In the genomic region with DNA sequence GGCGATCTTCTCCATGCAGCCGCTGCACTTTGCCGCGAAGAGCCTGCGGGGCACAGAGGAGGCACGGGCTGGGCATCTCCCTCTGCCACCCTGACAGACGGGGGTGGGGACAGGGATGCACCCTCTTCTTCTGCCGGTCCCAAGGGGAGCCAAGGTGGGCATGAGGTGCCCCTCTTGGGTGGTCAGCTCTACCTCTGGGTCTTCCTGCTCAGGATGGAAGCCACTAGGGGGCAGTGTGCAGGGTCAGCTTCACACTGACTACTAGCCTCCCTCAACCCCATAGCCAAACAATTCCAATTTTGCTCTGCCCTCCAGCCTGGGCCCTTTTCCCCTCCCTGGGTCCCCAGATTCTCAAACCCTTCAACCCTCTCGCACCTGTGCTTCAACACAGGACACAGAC, we compare ENCODE assay signal across 8 mouse cellular contexts.
DNase-seq lines count a peak whose midpoint lies in the region; ATAC-seq lines count a peak whose summit lies in the region.

No protein-coding gene starts in this region.

- 29% methylated on average over 9 of the region's 9 CpGs for WGBS in hindbrain, embryonic 14.5 days

- no peak for ATAC-seq in hindbrain, embryonic 14.5 days (ENCODE audit: low FRiP score)

- H3K27ac ChIP-seq in hindbrain, embryonic 14.5 days: peak overlapping the region; percentile 88

- peak; percentile 17 for DNase-seq in gastrocnemius, adult 18-20 months (ENCODE audit: low spot score)
- DNase-seq in gastrocnemius, postnatal 4 days (ENCODE audit: low spot score in 2 of 2): no peak
- DNase-seq in urinary bladder, postnatal 25 days (ENCODE audit: low spot score): peak; percentile 53
- no peak for DNase-seq in urinary bladder, adult 2 months (ENCODE audit: low spot score)
- no peak for DNase-seq in hindbrain, embryonic 14.5 days (ENCODE audit: low spot score)
- DNase-seq in mesoderm, embryonic 11.5 days (ENCODE audit: low read depth, low spot score): peak; percentile 71
- no peak for DNase-seq in ovary, postnatal 10 days (ENCODE audit: low spot score)
- DNase-seq in spleen, adult 12 weeks (ENCODE audit: low spot score): no peak

- H3K27me3 ChIP-seq in hindbrain, embryonic 14.5 days (ENCODE audit: control insufficient read depth, insufficient read depth, low read length): peaks cover 27% of the 10 kb centered on the region

- peak overlapping the region; percentile 10; the same call in 1 of the 2 replicates for H3K4me2 ChIP-seq in hindbrain, embryonic 14.5 days (replicated peaks)

- no peak overlapping the region for H3K4me3 ChIP-seq in hindbrain, embryonic 14.5 days (replicated peaks; ENCODE audit: low read length)

- H3K9ac ChIP-seq in hindbrain, embryonic 14.5 days: no peak overlapping the region

- no peaks in the 10 kb centered on the region for H3K36me3 ChIP-seq in hindbrain, embryonic 14.5 days (replicated peaks; ENCODE audit: control insufficient read depth, insufficient read depth)

- H3K4me1 ChIP-seq in hindbrain, embryonic 14.5 days (replicated peaks; ENCODE audit: control insufficient read depth, insufficient read depth, low read length): peaks cover 23% of the 10 kb centered on the region; the same call in 1 of the 2 replicates

- no peaks in the 10 kb centered on the region for H3K9me3 ChIP-seq in hindbrain, embryonic 14.5 days (ENCODE audit: control insufficient read depth, low read length)

Comparison
In these comparisons a context has a peak if more than half of its experiments do, and no peak if none do; other contexts are left out.
1. DNase-seq: peak in gastrocnemius, adult 18-20 months (single experiment), urinary bladder, postnatal 25 days (single experiment) and mesoderm, embryonic 11.5 days (single experiment); none in gastrocnemius, postnatal 4 days (0 of 2), urinary bladder, adult 2 months (single experiment), hindbrain, embryonic 14.5 days (single experiment), ovary, postnatal 10 days (single experiment) and spleen, adult 12 weeks (single experiment).